Mouse (Mus musculus) frontal cortex, postnatal 14 days (tissue): ENCODE results near the gene Taar3.

Experiments
- DNase-seq, 2 experiments: peaks; one replicate each; pipeline ENCODE4 v3.0.0; 2022; ENCODE audit warnings: low spot score in 2 of 2

Taar3 gene

DNA sequence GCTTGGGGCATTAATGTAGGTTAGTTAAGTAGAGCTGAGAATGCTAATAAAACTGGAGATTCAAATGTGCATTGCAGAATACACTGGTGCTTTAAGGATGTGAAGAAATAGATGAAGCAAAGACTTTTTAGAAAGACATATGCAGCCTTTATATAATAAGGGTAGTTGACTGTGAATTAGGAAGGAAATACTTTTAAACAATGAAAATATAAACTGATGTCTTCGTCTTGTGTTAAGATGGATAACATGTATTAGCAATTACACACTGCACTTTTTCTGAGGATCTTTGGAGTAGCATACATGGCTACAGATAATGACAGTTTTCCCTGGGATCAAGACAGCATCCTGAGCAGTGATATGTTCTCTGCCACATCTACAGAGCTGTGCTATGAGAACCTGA lies 50.3 kb downstream of the Taar3 start, which contains the start of gene Taar7b:
TSS of gene Taar7b (plus strand) at position 301 of the 400 bp plus-strand sequence.
- DNase-seq, result no peak
